Mouse (Mus musculus): ENCODE results near the gene Grb10. TPM values are rescaled to one million over a fixed set of nuclear protein-coding genes. Genes with fewer than 3 reads are reported as not detected.

Grb10 gene
- polyA plus RNA-seq, 1 experiment from 2014 or later = 87.1 TPM

- WGBS = 58% methylated on average over 107 of the region's 108 CpGs
- Histone ChIP-seq H3K27ac (replicated peaks) (peak overlapping the region; percentile 80), H3K4me1 (replicated peaks) (0 out of 2 replicates have a peak, but pooled peaks cover 4% of the 10 kb centered on the region), H3K9ac (peak overlapping the region; percentile 25), H3K36me3 (no peaks in the 10 kb centered on the region), H3K4me2 (peak overlapping the region; percentile 54), H3K9me3 (peaks cover 7% of the 10 kb centered on the region; the same call in 1 of the 2 replicates), H3K4me3 (peak overlapping the region; percentile 45), H3K27me3 (peaks cover 46% of the 10 kb centered on the region)
- peak; percentile 93 for ATAC-seq (ENCODE audit: low FRiP score, low read depth)
Observed at GRCm38 (mm10) chr11:12025756-12026593, 12.5 kb downstream of the Grb10 start.

DNA sequence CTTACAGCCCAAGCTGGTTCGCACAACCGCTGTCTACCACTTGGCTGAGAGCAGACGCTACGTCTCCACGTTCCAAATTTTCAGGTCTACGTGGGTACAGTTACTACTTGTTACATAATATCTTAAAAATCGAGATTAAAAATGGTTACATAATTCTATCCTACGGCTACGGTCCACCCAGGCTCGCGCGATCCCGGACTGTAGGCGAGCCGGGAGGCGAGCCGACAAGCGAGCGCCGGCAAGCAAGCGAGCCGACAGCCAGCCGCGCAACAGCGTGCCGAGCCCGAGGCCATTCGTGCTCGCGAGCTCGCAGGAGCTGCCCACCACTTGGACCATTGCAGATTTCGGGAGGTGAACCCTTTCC lies 13.1 kb downstream of the Grb10 start:
- Histone ChIP-seq H3K4me1 (replicated peaks) (0 out of 2 replicates have a peak, but pooled peaks cover 4% of the 10 kb centered on the region), H3K27me3 (peaks cover 49% of the 10 kb centered on the region), H3K36me3 (no peaks in the 10 kb centered on the region), H3K9ac (peak overlapping the region; percentile 21), H3K27ac (replicated peaks) (peak overlapping the region; percentile 80), H3K4me2 (peak overlapping the region; percentile 54), H3K9me3 (peaks cover 7% of the 10 kb centered on the region; the same call in 1 of the 2 replicates), H3K4me3 (peak overlapping the region; percentile 45)
- ATAC-seq (ENCODE audit: low FRiP score, low read depth) = peak; percentile 78
- 58% methylated on average over 32 of the region's 32 CpGs for WGBS

DNA sequence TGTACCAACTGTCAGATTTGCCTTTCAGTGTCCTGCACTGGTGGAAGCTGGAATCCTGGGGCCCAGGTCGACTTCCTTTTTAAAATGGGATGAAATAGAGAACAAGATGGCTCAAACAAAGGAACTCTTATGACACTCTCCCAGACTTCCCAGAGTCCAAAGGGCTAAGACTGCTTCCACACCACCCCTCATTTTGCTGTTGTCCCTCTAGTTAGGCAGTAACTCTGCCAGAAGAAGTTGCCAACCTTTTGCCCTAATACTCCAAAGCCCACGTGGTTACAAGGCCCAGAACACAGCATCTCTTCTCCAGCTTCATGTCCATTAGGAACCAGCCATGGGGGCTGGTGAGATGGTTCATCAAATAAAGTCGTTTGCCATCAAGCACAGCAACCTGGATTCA lies 15.4 kb downstream of the Grb10 start:
- Histone ChIP-seq H3K4me1 (replicated peaks) (0 out of 2 replicates have a peak, but pooled peaks cover 4% of the 10 kb centered on the region), H3K9ac (no peak overlapping the region), H3K4me3 (no peak overlapping the region), H3K36me3 (no peaks in the 10 kb centered on the region), H3K27me3 (peaks cover 45% of the 10 kb centered on the region), H3K9me3 (peaks cover 7% of the 10 kb centered on the region; the same call in 1 of the 2 replicates), H3K4me2 (no peak overlapping the region), H3K27ac (replicated peaks) (no peak overlapping the region)
- 60% methylated on average over 3 of the region's 3 CpGs for WGBS
- no peak for ATAC-seq (ENCODE audit: low FRiP score, low read depth)

DNA sequence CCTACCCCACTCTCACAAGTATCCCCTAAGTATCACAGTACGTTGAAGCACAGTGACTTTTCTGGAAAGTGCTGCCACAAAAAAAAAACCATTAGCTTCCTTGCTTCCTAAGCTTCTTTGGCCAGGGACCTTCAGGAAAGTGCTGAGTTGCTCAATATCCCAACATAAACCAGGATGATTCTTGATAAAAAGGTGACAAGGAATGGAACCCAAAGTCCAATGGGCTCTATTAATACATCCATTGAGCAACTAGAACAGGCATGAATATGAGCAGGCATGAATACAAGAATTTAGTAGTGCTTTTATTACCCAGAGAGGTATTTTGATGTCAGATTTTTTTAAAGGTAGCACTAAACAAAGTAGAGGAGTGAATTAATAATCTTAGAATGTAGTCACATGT lies 18.8 kb downstream of the Grb10 start:
- Histone ChIP-seq H3K9ac (no peak overlapping the region), H3K4me2 (no peak overlapping the region), H3K27ac (replicated peaks) (no peak overlapping the region), H3K4me1 (replicated peaks) (no peaks in the 10 kb centered on the region), H3K27me3 (peaks cover 45% of the 10 kb centered on the region), H3K9me3 (no peaks in the 10 kb centered on the region; the same call in 1 of the 2 replicates), H3K36me3 (no peaks in the 10 kb centered on the region), H3K4me3 (no peak overlapping the region)
- 79% methylated on average over 1 of the region's 1 CpGs for WGBS
- no peak for ATAC-seq (ENCODE audit: low FRiP score, low read depth)

- 89% methylated on average over 4 of the region's 4 CpGs for WGBS
- peaks cover 42% of the 10 kb centered on the region for H3K27me3 ChIP-seq
Observed at GRCm38 (mm10) chr11:12018604-12019003, 19.9 kb downstream of the Grb10 start.

DNA sequence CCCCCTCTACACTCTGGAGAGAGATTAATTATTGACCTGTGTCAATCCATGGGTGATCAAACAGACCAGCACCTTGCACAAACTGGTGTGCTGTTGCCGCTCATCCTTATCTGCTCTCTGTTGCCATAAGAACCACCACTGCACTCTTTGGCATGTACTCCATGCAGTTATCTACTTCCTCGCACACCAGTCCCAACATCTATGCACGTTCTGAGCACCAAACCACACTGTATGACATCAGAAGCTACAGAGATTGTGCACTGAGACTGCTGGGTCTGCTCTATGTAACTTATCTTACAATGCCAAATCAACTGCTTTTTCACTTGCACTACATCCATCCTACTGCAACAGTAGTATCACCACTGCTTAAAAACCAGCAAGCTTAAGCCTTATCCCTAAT lies 28.4 kb downstream of the Grb10 start:
- 0 out of 2 replicates have a peak, but pooled peaks cover 3% of the 10 kb centered on the region for H3K36me3 ChIP-seq
- no peaks in the 10 kb centered on the region for H3K27me3 ChIP-seq
- no peak overlapping the region for H3K9ac ChIP-seq
- no peaks in the 10 kb centered on the region for H3K4me1 ChIP-seq (replicated peaks)
- WGBS = 92% methylated on average over 3 of the region's 3 CpGs
- no peak overlapping the region for H3K4me3 ChIP-seq
- H3K27ac ChIP-seq (replicated peaks) = no peak overlapping the region
- no peak overlapping the region for H3K4me2 ChIP-seq
- ATAC-seq (ENCODE audit: low FRiP score, low read depth) = no peak
- peaks cover 4% of the 10 kb centered on the region for H3K9me3 ChIP-seq

More at GRCm38 (mm10) chr11:12018604-12019003, 19.9 kb downstream of the Grb10 start:
- Histone ChIP-seq H3K4me1 (replicated peaks) (no peaks in the 10 kb centered on the region), H3K36me3 (no peaks in the 10 kb centered on the region), H3K9ac (no peak overlapping the region), H3K4me3 (no peak overlapping the region), H3K27ac (replicated peaks) (no peak overlapping the region), H3K4me2 (no peak overlapping the region), H3K9me3 (no peaks in the 10 kb centered on the region; the same call in 1 of the 2 replicates)
- ATAC-seq (ENCODE audit: low FRiP score, low read depth) = no peak

GRCm38 (mm10) chr11:12000293-12000910 lies 38.1 kb downstream of the Grb10 start:
- ATAC-seq (ENCODE audit: low FRiP score, low read depth) = no peak
- Histone ChIP-seq H3K9ac (no peak overlapping the region), H3K36me3 (no peaks in the 10 kb centered on the region)

GRCm38 (mm10) chr11:11998881-11999280 lies 39.6 kb downstream of the Grb10 start:
- H3K9me3 ChIP-seq = no peaks in the 10 kb centered on the region
- H3K36me3 ChIP-seq = no peaks in the 10 kb centered on the region
- H3K4me3 ChIP-seq = no peak overlapping the region
- no peak overlapping the region for H3K27ac ChIP-seq (replicated peaks)
- H3K4me1 ChIP-seq (replicated peaks) = no peaks in the 10 kb centered on the region
- ATAC-seq (ENCODE audit: low FRiP score, low read depth) = peak; percentile 59; the same call in 1 of the 2 replicates
- H3K9ac ChIP-seq = no peak overlapping the region
- 81% methylated on average over 3 of the region's 3 CpGs for WGBS
- H3K4me2 ChIP-seq = no peak overlapping the region
- no peaks in the 10 kb centered on the region for H3K27me3 ChIP-seq

More at GRCm38 (mm10) chr11:12000293-12000910, 38.1 kb downstream of the Grb10 start:
- WGBS = 82% methylated on average over 4 of the region's 4 CpGs
- Histone ChIP-seq H3K4me2 (no peak overlapping the region), H3K4me1 (replicated peaks) (no peaks in the 10 kb centered on the region), H3K27ac (replicated peaks) (no peak overlapping the region), H3K27me3 (no peaks in the 10 kb centered on the region), H3K9me3 (no peaks in the 10 kb centered on the region), H3K4me3 (no peak overlapping the region)

GRCm38 (mm10) chr11:11997045-11997444 lies 41.4 kb downstream of the Grb10 start:
- Histone ChIP-seq H3K27ac (replicated peaks) (no peak overlapping the region), H3K4me2 (no peak overlapping the region), H3K4me3 (no peak overlapping the region), H3K9ac (no peak overlapping the region), H3K27me3 (no peaks in the 10 kb centered on the region), H3K36me3 (no peaks in the 10 kb centered on the region), H3K9me3 (no peaks in the 10 kb centered on the region), H3K4me1 (replicated peaks) (no peaks in the 10 kb centered on the region)
- WGBS = 56% methylated on average over 1 of the region's 1 CpGs
- no peak for ATAC-seq (ENCODE audit: low FRiP score, low read depth)

- no peak overlapping the region for H3K4me2 ChIP-seq
- H3K9me3 ChIP-seq = no peaks in the 10 kb centered on the region
- H3K36me3 ChIP-seq = no peaks in the 10 kb centered on the region
- 94% methylated on average over 1 of the region's 1 CpGs for WGBS
- H3K9ac ChIP-seq = no peak overlapping the region
- no peak overlapping the region for H3K27ac ChIP-seq (replicated peaks)
- no peaks in the 10 kb centered on the region for H3K27me3 ChIP-seq
- H3K4me1 ChIP-seq (replicated peaks) = no peaks in the 10 kb centered on the region
- no peak overlapping the region for H3K4me3 ChIP-seq
- ATAC-seq (ENCODE audit: low FRiP score, low read depth) = no peak
Observed at GRCm38 (mm10) chr11:11995371-11995770, 43.1 kb downstream of the Grb10 start.

DNA sequence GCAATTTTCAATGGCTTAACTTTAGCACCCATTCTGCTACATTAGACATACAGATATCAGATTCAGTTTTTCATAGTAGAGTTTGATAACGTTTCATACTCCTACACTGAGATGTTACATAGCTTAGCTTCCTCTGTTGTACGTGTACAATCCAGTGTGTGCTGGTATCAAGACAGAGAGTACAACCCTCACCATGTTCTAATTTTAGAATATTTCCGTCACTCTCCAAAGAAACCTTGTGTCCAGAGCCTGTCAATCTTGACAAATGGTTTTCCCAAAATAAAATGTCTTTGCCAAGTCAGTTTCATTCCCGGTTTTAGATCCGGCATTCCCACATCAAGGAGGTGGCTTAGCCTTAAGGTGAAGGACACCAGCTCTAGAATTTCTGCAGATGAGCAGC lies 44.7 kb downstream of the Grb10 start:
- no peaks in the 10 kb centered on the region for H3K27me3 ChIP-seq
- no peaks in the 10 kb centered on the region for H3K36me3 ChIP-seq
- no peak overlapping the region for H3K9ac ChIP-seq
- H3K27ac ChIP-seq (replicated peaks) = no peak overlapping the region
- no peaks in the 10 kb centered on the region for H3K4me1 ChIP-seq (replicated peaks)
- WGBS = 89% methylated on average over 5 of the region's 5 CpGs
- H3K4me3 ChIP-seq = no peak overlapping the region
- no peak for ATAC-seq (ENCODE audit: low FRiP score, low read depth)
- H3K9me3 ChIP-seq = no peaks in the 10 kb centered on the region
- H3K4me2 ChIP-seq = no peak overlapping the region

DNA sequence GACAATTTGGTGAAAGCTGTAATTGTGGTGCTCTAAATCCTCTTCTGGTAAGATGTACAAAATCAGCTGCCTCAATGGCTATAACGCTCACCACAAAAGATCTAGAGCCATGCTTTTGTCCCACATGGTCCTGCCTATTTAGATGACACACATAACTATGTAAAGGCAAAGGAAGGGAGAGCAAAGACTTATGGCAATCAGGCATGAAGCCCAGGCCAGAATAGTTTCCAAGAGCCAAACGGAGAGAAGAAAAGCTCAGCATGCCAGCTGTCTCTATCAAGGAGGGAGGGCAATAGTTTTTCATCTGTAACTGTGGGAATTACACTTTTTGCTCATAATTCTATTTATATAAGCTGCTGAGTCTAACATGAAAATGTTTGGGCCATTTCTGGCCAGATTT lies 45.3 kb downstream of the Grb10 start:
- no peak overlapping the region for H3K9ac ChIP-seq
- H3K4me3 ChIP-seq = no peak overlapping the region
- WGBS = 48% methylated on average over 2 of the region's 2 CpGs
- H3K36me3 ChIP-seq = no peaks in the 10 kb centered on the region
- no peaks in the 10 kb centered on the region for H3K9me3 ChIP-seq
- H3K27me3 ChIP-seq = no peaks in the 10 kb centered on the region
- H3K4me1 ChIP-seq (replicated peaks) = no peaks in the 10 kb centered on the region
- no peak for ATAC-seq (ENCODE audit: low FRiP score, low read depth)
- no peak overlapping the region for H3K4me2 ChIP-seq
- no peak overlapping the region for H3K27ac ChIP-seq (replicated peaks)

Measured in hindbrain, embryonic 15.5 days (tissue).